Mouse (Mus musculus): ENCODE data around the gene Ube2e1. TPM values are rescaled to one million over a fixed set of nuclear protein-coding genes. Genes with fewer than 3 reads are reported as not detected.

The Ube2e1 gene
- polyA plus RNA-seq, 1 experiment from 2014 or later, result 64.2 TPM

DNA sequence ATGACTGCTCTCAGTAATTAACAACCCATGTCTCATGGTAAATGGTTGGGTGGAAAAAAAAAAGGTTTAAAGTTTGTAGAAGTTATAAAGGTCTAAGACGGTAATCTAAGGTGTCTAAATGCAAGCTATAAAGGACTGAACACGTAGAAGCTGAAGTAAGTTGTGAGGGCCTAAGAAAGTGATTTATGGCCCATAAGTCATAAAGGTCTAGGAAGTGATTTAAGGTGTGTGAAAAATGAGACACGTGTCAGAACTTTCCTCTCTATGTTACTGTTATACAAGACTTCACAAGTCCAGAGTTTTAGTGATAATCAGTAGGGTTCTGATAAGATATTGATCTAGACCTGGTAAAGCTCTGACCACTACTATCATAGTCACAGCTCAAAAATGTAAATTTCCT lies 32.7 kb upstream of the Ube2e1 start:
- 60% methylated on average over 3 of the region's 3 CpGs for WGBS
- Histone ChIP-seq H3K27ac (ENCODE audit: low read depth, low read length) (no peak overlapping the region), H3K9me3 (ENCODE audit: control insufficient read depth, low read length) (no peaks in the 10 kb centered on the region), H3K4me2 (ENCODE audit: low read depth) (no peak overlapping the region), H3K36me3 (ENCODE audit: control insufficient read depth, insufficient read depth, low read length) (no peaks in the 10 kb centered on the region), H3K4me1 (ENCODE audit: control insufficient read depth, insufficient read depth, low read length) (no peaks in the 10 kb centered on the region), H3K9ac (ENCODE audit: low read length) (no peak overlapping the region), H3K27me3 (ENCODE audit: control insufficient read depth, insufficient read depth, low read length) (no peaks in the 10 kb centered on the region), H3K4me3 (ENCODE audit: low read depth, low read length) (no peak overlapping the region)
- ATAC-seq (ENCODE audit: insufficient read depth, low FRiP score, low TSS enrichment) (no peak), DNase-seq (ENCODE audit: low spot score) (no peak)

DNA sequence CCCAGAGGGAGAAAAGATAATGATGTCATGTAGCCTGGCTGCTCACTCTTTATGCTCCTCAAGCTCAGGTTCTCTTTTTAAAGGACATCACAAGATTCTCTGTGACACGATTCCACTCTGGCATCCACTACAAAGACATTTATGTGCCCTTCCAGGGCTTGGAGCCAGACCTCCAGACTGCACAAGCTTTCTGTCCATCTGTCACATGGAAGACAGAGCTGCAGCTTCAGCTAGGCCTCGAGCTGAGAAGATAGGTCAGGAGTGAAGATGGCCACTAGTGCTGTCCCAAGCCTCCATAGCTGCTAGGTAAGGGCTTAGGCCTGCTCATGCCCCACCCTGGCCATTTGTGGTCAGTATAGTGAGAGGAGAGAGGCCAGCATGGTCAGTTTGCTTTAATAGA lies 24.8 kb upstream of the Ube2e1 start:
- no peak overlapping the region for H3K27ac ChIP-seq (ENCODE audit: low read depth, low read length)
- no peaks in the 10 kb centered on the region for H3K36me3 ChIP-seq (ENCODE audit: control insufficient read depth, insufficient read depth, low read length)
- DNase-seq (ENCODE audit: low spot score), result no peak
- H3K9me3 ChIP-seq (ENCODE audit: control insufficient read depth, low read length), result no peaks in the 10 kb centered on the region
- 82% methylated on average over 2 of the region's 2 CpGs for WGBS
- no peaks in the 10 kb centered on the region for H3K27me3 ChIP-seq (ENCODE audit: control insufficient read depth, insufficient read depth, low read length)
- no peak overlapping the region for H3K4me2 ChIP-seq (ENCODE audit: low read depth)
- no peak for ATAC-seq (ENCODE audit: insufficient read depth, low FRiP score, low TSS enrichment)
- no peaks in the 10 kb centered on the region for H3K4me1 ChIP-seq (ENCODE audit: control insufficient read depth, insufficient read depth, low read length)
- H3K4me3 ChIP-seq (ENCODE audit: low read depth, low read length), result no peak overlapping the region
- no peak overlapping the region for H3K9ac ChIP-seq (ENCODE audit: low read length)

DNA sequence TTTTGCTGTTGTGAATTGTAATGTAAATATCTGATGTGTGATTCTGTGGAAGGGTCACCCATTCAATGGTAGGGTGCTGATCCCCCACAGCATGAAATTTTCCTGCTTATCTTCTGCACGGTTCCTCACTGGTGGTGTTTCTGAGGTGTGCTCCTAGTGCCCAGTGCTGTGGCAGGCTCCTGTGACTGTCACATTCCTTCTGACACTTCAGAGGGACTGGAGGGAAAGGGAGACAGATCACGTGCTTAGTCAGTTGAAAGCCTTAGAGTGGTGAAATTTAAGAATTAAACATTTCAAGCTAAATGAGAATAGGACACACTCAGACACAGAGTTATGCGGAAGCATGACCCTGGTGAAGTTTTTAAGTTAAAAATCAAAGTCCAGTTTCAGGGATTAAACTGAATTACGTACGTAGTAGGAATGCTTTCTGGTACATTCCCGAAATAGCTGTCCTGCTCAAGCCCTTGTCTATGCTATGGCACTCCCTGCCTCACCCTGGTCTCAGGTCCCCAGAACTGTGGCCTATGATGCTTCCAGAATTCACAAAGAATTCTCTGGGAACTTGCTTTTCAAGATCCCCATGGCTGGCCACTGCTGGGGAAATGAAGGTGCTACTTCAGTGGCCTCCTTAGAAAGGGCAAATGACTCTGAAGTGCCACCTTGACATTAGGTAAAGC lies 24.0 kb upstream of the Ube2e1 start:
- H3K9me3 ChIP-seq (ENCODE audit: control insufficient read depth, low read length), result no peaks in the 10 kb centered on the region
- ATAC-seq (ENCODE audit: insufficient read depth, low FRiP score, low TSS enrichment), result no peak
- no peak overlapping the region for H3K4me2 ChIP-seq (ENCODE audit: low read depth)
- no peaks in the 10 kb centered on the region for H3K27me3 ChIP-seq (ENCODE audit: control insufficient read depth, insufficient read depth, low read length)
- H3K4me3 ChIP-seq (ENCODE audit: low read depth, low read length), result no peak overlapping the region
- no peaks in the 10 kb centered on the region for H3K4me1 ChIP-seq (ENCODE audit: control insufficient read depth, insufficient read depth, low read length)
- no peak overlapping the region for H3K9ac ChIP-seq (ENCODE audit: low read length)
- no peaks in the 10 kb centered on the region for H3K36me3 ChIP-seq (ENCODE audit: control insufficient read depth, insufficient read depth, low read length)
- no peak for DNase-seq (ENCODE audit: low spot score)
- 82% methylated on average over 6 of the region's 6 CpGs for WGBS
- H3K27ac ChIP-seq (ENCODE audit: low read depth, low read length), result no peak overlapping the region

DNA sequence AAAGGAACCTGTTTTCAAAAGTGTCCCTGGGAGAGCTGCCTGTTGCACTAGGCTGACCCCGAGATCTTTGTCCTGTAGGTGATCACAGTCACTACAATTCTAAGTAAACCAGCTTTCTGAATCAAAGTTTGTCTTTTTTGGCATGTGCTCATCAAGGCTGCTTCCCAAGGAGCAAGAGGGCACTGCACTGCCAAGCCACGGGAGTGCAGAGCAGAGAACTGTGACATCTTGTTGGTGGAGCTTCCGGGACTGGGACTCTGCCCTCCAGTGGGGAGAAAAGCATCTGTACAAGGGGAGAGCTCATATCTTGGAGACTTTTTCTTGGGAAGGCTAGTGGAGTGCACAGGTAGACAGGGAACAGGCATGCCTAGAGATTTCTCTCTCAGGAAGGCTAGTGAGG lies 21.9 kb upstream of the Ube2e1 start:
- no peak for ATAC-seq (ENCODE audit: insufficient read depth, low FRiP score, low TSS enrichment)

DNA sequence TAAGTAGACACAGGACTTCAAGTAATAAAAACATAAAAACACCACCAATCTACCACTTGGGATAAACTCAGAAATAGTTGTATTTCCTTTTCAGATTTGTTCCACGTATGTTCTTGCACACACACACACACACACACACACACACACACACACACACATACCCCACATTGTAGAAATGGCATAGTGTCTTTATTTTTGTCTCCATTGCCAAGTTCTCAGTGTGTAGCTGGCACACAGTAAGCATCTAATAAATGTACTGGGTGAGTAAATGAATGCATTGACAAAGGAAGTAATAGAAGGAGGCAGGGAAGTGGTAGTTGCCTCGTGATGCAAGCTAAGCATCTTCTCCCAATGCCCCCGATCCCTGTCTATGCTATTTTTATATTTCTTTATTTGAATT lies 21.3 kb upstream of the Ube2e1 start:
- Histone ChIP-seq H3K4me1 (ENCODE audit: control insufficient read depth, insufficient read depth, low read length) (no peaks in the 10 kb centered on the region), H3K27ac (ENCODE audit: low read depth, low read length) (no peak overlapping the region), H3K27me3 (ENCODE audit: control insufficient read depth, insufficient read depth, low read length) (no peaks in the 10 kb centered on the region), H3K36me3 (ENCODE audit: control insufficient read depth, insufficient read depth, low read length) (no peaks in the 10 kb centered on the region), H3K4me3 (ENCODE audit: low read depth, low read length) (no peak overlapping the region), H3K4me2 (ENCODE audit: low read depth) (no peak overlapping the region), H3K9me3 (ENCODE audit: control insufficient read depth, low read length) (no peaks in the 10 kb centered on the region), H3K9ac (ENCODE audit: low read length) (no peak overlapping the region)
- no peak for DNase-seq (ENCODE audit: low spot score)
- ATAC-seq (ENCODE audit: insufficient read depth, low FRiP score, low TSS enrichment), result no peak
- 85% methylated on average over 3 of the region's 3 CpGs for WGBS

More for the DNA sequence above, 21.9 kb upstream of the Ube2e1 start:
- no peaks in the 10 kb centered on the region for H3K36me3 ChIP-seq (ENCODE audit: control insufficient read depth, insufficient read depth, low read length)
- no peak for DNase-seq (ENCODE audit: low spot score)
- no peak overlapping the region for H3K4me2 ChIP-seq (ENCODE audit: low read depth)
- H3K4me3 ChIP-seq (ENCODE audit: low read depth, low read length), result no peak overlapping the region
- WGBS, result 70% methylated on average over 3 of the region's 3 CpGs
- H3K4me1 ChIP-seq (ENCODE audit: control insufficient read depth, insufficient read depth, low read length), result no peaks in the 10 kb centered on the region
- no peaks in the 10 kb centered on the region for H3K27me3 ChIP-seq (ENCODE audit: control insufficient read depth, insufficient read depth, low read length)
- no peak overlapping the region for H3K27ac ChIP-seq (ENCODE audit: low read depth, low read length)
- H3K9me3 ChIP-seq (ENCODE audit: control insufficient read depth, low read length), result no peaks in the 10 kb centered on the region
- no peak overlapping the region for H3K9ac ChIP-seq (ENCODE audit: low read length)

DNA sequence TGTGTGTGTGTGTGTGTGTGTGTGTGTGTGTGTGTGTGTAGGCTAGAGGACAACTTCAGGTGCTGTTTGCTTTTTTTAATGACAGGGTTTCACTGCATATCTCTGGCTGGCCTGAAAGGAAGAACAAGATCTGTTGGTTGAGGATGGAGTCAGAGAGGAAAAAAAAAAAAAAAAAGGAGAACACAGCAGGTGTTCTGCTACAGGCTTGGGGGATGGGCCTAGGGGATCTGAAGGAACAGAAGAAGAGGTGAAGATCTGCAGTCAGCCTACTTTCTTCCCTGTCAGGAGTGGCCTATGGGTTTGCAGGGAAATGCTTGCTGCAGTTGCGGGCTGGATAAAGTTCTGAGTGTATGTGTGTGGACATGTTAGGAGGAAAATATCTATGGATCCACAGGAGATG lies 19.0 kb upstream of the Ube2e1 start:
- no peak for ATAC-seq (ENCODE audit: insufficient read depth, low FRiP score, low TSS enrichment)
- 100% methylated on average over 1 of the region's 1 CpGs for WGBS

DNA sequence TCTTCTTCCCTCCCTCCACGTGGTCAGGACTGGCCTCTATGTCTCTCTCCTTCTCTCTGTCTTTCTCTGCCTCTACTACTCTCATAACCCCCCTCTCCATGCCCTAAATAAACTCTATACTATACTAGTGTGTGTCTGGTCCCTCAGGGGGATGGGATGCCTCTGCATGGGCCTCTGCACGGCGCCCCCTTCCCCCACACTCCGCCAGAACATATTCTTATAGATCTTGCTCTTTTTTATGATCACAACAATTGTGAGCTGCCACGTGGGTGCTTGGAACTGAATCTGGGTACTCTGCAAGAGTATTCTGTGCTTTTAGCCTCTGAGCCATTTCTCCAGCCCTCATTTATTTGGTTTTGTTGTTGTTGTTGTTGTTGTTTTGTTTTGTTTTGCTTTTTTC lies 18.2 kb upstream of the Ube2e1 start:
- 56% methylated on average over 5 of the region's 5 CpGs for WGBS
- no peak for ATAC-seq (ENCODE audit: insufficient read depth, low FRiP score, low TSS enrichment)
- H3K27ac ChIP-seq (ENCODE audit: low read depth, low read length), result no peak overlapping the region
- H3K36me3 ChIP-seq (ENCODE audit: control insufficient read depth, insufficient read depth, low read length), result no peaks in the 10 kb centered on the region
- H3K9ac ChIP-seq (ENCODE audit: low read length), result no peak overlapping the region
- no peaks in the 10 kb centered on the region for H3K4me1 ChIP-seq (ENCODE audit: control insufficient read depth, insufficient read depth, low read length)
- H3K4me2 ChIP-seq (ENCODE audit: low read depth), result no peak overlapping the region
- no peak overlapping the region for H3K4me3 ChIP-seq (ENCODE audit: low read depth, low read length)
- no peaks in the 10 kb centered on the region for H3K27me3 ChIP-seq (ENCODE audit: control insufficient read depth, insufficient read depth, low read length)
- DNase-seq (ENCODE audit: low spot score), result no peak
- no peaks in the 10 kb centered on the region for H3K9me3 ChIP-seq (ENCODE audit: control insufficient read depth, low read length)

More for the DNA sequence above, 19.0 kb upstream of the Ube2e1 start:
- no peaks in the 10 kb centered on the region for H3K27me3 ChIP-seq (ENCODE audit: control insufficient read depth, insufficient read depth, low read length)
- no peak for DNase-seq (ENCODE audit: low spot score)
- H3K4me3 ChIP-seq (ENCODE audit: low read depth, low read length), result no peak overlapping the region
- no peaks in the 10 kb centered on the region for H3K36me3 ChIP-seq (ENCODE audit: control insufficient read depth, insufficient read depth, low read length)
- no peak overlapping the region for H3K27ac ChIP-seq (ENCODE audit: low read depth, low read length)
- H3K4me2 ChIP-seq (ENCODE audit: low read depth), result no peak overlapping the region
- H3K4me1 ChIP-seq (ENCODE audit: control insufficient read depth, insufficient read depth, low read length), result no peaks in the 10 kb centered on the region
- H3K9ac ChIP-seq (ENCODE audit: low read length), result no peak overlapping the region
- no peaks in the 10 kb centered on the region for H3K9me3 ChIP-seq (ENCODE audit: control insufficient read depth, low read length)

DNA sequence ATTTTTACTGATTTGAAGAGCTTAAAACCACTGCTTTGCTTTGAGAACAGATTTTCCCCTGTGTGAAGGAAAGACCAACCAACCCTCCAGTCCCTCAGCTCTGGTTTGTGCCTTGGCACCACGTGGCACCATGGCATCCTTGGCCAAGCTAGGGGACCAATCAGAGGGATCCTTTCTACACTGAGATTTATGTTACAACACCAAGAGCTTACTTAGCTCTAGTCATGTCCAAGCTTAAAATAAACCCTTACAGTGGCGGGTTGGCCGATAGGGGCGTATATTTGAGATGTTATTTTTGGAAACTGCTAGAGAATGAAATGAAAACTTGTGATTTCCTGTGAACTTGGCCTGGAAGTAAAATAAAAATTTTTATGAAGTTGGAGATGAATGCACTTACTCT lies 11.9 kb upstream of the Ube2e1 start:
- H3K9me3 ChIP-seq (ENCODE audit: control insufficient read depth, low read length), result no peaks in the 10 kb centered on the region
- DNase-seq (ENCODE audit: low spot score), result no peak
- no peak overlapping the region for H3K9ac ChIP-seq (ENCODE audit: low read length)
- no peaks in the 10 kb centered on the region for H3K36me3 ChIP-seq (ENCODE audit: control insufficient read depth, insufficient read depth, low read length)
- no peaks in the 10 kb centered on the region for H3K4me1 ChIP-seq (ENCODE audit: control insufficient read depth, insufficient read depth, low read length)
- no peak overlapping the region for H3K27ac ChIP-seq (ENCODE audit: low read depth, low read length)
- no peak overlapping the region for H3K4me2 ChIP-seq (ENCODE audit: low read depth)
- 77% methylated on average over 4 of the region's 4 CpGs for WGBS
- H3K27me3 ChIP-seq (ENCODE audit: control insufficient read depth, insufficient read depth, low read length), result no peaks in the 10 kb centered on the region
- no peak for ATAC-seq (ENCODE audit: insufficient read depth, low FRiP score, low TSS enrichment)
- no peak overlapping the region for H3K4me3 ChIP-seq (ENCODE audit: low read depth, low read length)

DNA sequence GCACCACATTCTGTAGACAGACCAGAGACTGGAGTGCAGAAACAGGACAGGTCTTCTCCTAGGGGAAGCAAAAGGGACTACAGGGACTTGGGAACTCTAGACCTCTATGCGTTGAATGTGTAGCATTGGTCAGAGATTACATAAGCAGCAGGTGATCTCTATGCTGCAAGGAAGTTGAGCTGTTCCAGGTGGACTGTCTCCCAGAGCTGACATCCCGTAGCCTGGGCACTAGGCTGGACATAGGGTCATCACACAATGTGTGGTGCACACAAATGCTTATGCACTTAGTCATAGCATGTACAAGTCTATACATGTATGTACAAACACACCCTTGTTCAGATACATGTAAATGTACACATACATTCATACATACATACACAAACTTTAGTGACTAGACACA lies 11.1 kb upstream of the Ube2e1 start:
- Histone ChIP-seq H3K4me3 (ENCODE audit: low read depth, low read length) (no peak overlapping the region), H3K4me2 (ENCODE audit: low read depth) (no peak overlapping the region), H3K9me3 (ENCODE audit: control insufficient read depth, low read length) (no peaks in the 10 kb centered on the region), H3K27me3 (ENCODE audit: control insufficient read depth, insufficient read depth, low read length) (no peaks in the 10 kb centered on the region), H3K4me1 (ENCODE audit: control insufficient read depth, insufficient read depth, low read length) (no peaks in the 10 kb centered on the region), H3K9ac (ENCODE audit: low read length) (no peak overlapping the region), H3K27ac (ENCODE audit: low read depth, low read length) (no peak overlapping the region), H3K36me3 (ENCODE audit: control insufficient read depth, insufficient read depth, low read length) (no peaks in the 10 kb centered on the region)
- ATAC-seq (ENCODE audit: insufficient read depth, low FRiP score, low TSS enrichment) (no peak), DNase-seq (ENCODE audit: low spot score) (no peak)
- 82% methylated on average over 2 of the region's 2 CpGs for WGBS

Data from neural tube, embryonic 11.5 days (tissue).